Mouse (Mus musculus): ENCODE results near the gene Stim1. TPM values are rescaled to one million over a fixed set of nuclear protein-coding genes. Genes with fewer than 3 reads are reported as not detected.

The Stim1 gene
- polyA plus RNA-seq, 1 experiment from 2014 or later, result 11.0 TPM

DNA sequence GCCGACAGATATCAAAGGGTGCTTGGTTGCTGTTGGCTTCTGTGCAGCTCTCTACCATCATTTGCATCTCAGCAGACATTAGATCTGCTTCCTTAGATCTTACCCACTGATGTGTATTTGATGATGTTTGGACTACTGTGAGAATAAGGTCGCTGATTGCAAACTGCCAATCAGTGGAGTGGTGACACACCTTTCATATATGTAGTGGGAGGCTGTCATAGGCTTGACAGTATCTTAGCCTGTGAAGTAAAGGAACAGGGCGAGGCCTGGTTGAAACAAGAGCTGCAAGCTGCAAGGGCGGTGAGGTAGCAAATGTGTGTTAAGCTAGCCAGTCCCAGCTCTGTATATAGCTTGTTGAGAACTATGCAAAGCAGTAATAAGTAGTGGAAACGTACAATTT lies 54.5 kb downstream of the Stim1 start:
- Histone ChIP-seq H3K9me3 (ENCODE audit: control insufficient read depth, low read length) (no peaks in the 10 kb centered on the region), H3K4me2 (ENCODE audit: low read depth) (no peak overlapping the region), H3K4me3 (ENCODE audit: low read depth, low read length) (no peak overlapping the region), H3K36me3 (ENCODE audit: control insufficient read depth, insufficient read depth, low read length) (no peaks in the 10 kb centered on the region), H3K4me1 (ENCODE audit: control insufficient read depth, insufficient read depth, low read length) (no peaks in the 10 kb centered on the region), H3K27ac (ENCODE audit: low read depth, low read length) (no peak overlapping the region), H3K9ac (ENCODE audit: low read length) (no peak overlapping the region), H3K27me3 (ENCODE audit: control insufficient read depth, insufficient read depth, low read length) (no peaks in the 10 kb centered on the region)
- no peak for DNase-seq (ENCODE audit: low spot score)
- WGBS, result 82% methylated on average over 5 of the region's 5 CpGs
- no peak for ATAC-seq (ENCODE audit: insufficient read depth, low FRiP score, low TSS enrichment)

DNA sequence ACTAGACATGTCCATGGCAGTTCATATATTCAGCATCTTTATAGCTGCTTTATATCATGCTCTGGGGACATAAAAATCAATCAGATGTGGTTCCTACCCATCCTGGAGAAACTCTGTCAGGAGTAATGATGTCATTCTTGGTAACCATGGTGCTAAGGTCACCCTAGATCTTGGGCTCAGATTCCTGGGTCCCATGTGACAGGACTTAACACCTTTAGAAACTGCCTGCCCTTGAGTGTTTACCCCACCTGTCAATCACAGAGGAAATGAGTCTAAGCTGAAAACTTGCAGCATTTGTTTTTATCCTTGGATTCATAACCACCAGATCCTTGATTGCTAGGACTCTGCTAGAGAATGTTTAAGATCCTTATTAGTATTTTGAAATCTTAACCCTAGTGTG lies 58.7 kb downstream of the Stim1 start:
- H3K27me3 ChIP-seq (ENCODE audit: control insufficient read depth, insufficient read depth, low read length), result no peaks in the 10 kb centered on the region

DNA sequence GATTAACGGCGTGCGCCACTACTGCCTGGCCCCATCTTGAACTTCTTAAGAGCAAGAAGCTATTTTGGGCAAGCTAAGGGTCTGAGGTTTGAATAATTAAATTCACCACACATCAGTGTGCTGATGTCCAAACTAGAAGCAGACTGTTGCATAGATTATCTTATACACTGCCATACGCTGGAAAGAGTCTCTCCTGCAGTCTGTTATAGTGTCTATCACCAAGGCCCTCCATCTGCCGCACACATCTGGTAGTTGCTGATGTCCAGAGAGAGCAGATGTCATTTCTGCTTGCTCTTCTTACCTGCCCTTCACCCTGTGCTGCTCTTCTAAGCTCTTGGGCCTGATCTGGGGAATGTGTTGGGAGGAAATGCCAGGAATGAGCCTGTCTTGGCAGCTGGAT lies 62.7 kb downstream of the Stim1 start:
- DNase-seq (ENCODE audit: low spot score) (no peak), ATAC-seq (ENCODE audit: insufficient read depth, low FRiP score, low TSS enrichment) (no peak)
- H3K27ac ChIP-seq (ENCODE audit: low read depth, low read length), result no peak overlapping the region
- no peak overlapping the region for H3K9ac ChIP-seq (ENCODE audit: low read length)
- H3K4me3 ChIP-seq (ENCODE audit: low read depth, low read length), result no peak overlapping the region
- no peak overlapping the region for H3K4me2 ChIP-seq (ENCODE audit: low read depth)
- no peaks in the 10 kb centered on the region for H3K4me1 ChIP-seq (ENCODE audit: control insufficient read depth, insufficient read depth, low read length)
- WGBS, result 95% methylated on average over 5 of the region's 5 CpGs
- no peaks in the 10 kb centered on the region for H3K36me3 ChIP-seq (ENCODE audit: control insufficient read depth, insufficient read depth, low read length)
- H3K27me3 ChIP-seq (ENCODE audit: control insufficient read depth, insufficient read depth, low read length), result no peaks in the 10 kb centered on the region
- H3K9me3 ChIP-seq (ENCODE audit: control insufficient read depth, low read length), result no peaks in the 10 kb centered on the region

More for the DNA sequence above, 58.7 kb downstream of the Stim1 start:
- Histone ChIP-seq H3K36me3 (ENCODE audit: control insufficient read depth, insufficient read depth, low read length) (no peaks in the 10 kb centered on the region), H3K27ac (ENCODE audit: low read depth, low read length) (no peak overlapping the region), H3K4me1 (ENCODE audit: control insufficient read depth, insufficient read depth, low read length) (no peaks in the 10 kb centered on the region), H3K4me3 (ENCODE audit: low read depth, low read length) (no peak overlapping the region), H3K9ac (ENCODE audit: low read length) (no peak overlapping the region), H3K9me3 (ENCODE audit: control insufficient read depth, low read length) (no peaks in the 10 kb centered on the region), H3K4me2 (ENCODE audit: low read depth) (no peak overlapping the region)
- DNase-seq (ENCODE audit: low spot score) (no peak), ATAC-seq (ENCODE audit: insufficient read depth, low FRiP score, low TSS enrichment) (no peak)

DNA sequence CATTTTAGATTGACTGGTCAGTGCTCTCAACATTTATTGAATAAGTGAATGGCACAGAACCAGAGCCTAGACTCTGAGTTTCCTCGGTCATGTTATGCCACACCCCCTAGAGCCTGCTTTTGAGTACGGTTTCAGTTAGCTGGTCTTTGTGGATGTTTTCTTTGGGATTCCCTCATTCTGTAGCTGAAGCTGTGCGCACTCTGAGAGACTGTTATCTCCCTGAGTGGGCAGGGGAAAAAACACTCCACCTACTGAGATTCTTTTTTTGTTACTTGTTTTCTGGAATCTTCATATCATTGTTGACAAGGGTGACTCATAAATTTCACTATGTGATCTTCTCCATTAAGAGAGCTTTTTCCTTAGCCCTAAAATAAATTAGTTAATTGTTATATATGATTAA lies 63.9 kb downstream of the Stim1 start:
- Histone ChIP-seq H3K4me1 (ENCODE audit: control insufficient read depth, insufficient read depth, low read length) (no peaks in the 10 kb centered on the region), H3K27ac (ENCODE audit: low read depth, low read length) (no peak overlapping the region), H3K9me3 (ENCODE audit: control insufficient read depth, low read length) (no peaks in the 10 kb centered on the region), H3K4me3 (ENCODE audit: low read depth, low read length) (no peak overlapping the region), H3K4me2 (ENCODE audit: low read depth) (no peak overlapping the region), H3K36me3 (ENCODE audit: control insufficient read depth, insufficient read depth, low read length) (no peaks in the 10 kb centered on the region), H3K9ac (ENCODE audit: low read length) (no peak overlapping the region), H3K27me3 (ENCODE audit: control insufficient read depth, insufficient read depth, low read length) (no peaks in the 10 kb centered on the region)
- WGBS, result 75% methylated on average over 3 of the region's 3 CpGs
- ATAC-seq (ENCODE audit: insufficient read depth, low FRiP score, low TSS enrichment), result no peak
- DNase-seq (ENCODE audit: low spot score), result no peak

DNA sequence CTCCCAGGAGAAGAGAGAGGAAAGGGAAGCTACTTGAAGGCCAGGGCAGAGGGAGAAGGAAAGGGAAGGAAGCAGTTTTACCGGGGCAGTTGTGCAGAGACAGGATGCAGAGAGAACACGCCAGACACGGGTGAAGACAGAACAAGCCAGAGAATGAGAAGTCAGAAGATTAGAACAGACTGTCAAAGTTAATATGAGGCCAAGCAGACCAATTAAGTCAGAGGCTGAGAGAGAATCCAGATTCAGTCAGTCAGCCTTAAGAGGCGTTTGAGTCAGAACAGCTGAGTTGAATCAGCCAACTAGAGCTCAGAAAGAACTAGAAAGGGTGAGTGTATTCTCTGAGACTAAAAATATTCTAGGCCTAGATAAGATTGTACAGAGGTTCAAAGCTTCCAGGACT lies 66.1 kb downstream of the Stim1 start:
- Histone ChIP-seq H3K27ac (ENCODE audit: low read depth, low read length) (no peak overlapping the region), H3K4me1 (ENCODE audit: control insufficient read depth, insufficient read depth, low read length) (no peaks in the 10 kb centered on the region), H3K36me3 (ENCODE audit: control insufficient read depth, insufficient read depth, low read length) (no peaks in the 10 kb centered on the region), H3K27me3 (ENCODE audit: control insufficient read depth, insufficient read depth, low read length) (no peaks in the 10 kb centered on the region), H3K4me2 (ENCODE audit: low read depth) (no peak overlapping the region), H3K4me3 (ENCODE audit: low read depth, low read length) (no peak overlapping the region), H3K9ac (ENCODE audit: low read length) (no peak overlapping the region), H3K9me3 (ENCODE audit: control insufficient read depth, low read length) (no peaks in the 10 kb centered on the region)
- 77% methylated on average over 4 of the region's 4 CpGs for WGBS
- ATAC-seq (ENCODE audit: insufficient read depth, low FRiP score, low TSS enrichment), result no peak
- no peak for DNase-seq (ENCODE audit: low spot score)

DNA sequence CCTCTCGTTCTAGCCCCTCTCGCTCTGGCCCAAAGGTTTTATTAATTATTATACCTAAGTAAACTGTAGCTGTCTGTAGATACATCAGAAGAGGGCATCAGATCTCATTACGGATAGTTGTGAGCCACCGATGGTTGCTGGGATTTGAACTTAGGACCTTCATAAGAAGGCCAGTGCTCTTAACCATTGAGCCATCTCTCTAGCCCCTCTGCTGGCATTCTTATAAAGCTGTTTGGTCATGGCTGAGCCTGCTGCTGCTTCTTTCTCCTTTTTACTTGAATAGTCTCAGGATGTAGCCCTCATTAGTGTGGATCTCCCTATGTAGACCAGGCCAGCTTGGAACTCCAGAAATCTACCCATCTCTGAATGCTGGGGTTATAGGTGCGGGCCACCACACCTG lies 69.7 kb downstream of the Stim1 start:
- ATAC-seq (ENCODE audit: insufficient read depth, low FRiP score, low TSS enrichment) (no peak), DNase-seq (ENCODE audit: low spot score) (no peak)
- Histone ChIP-seq H3K9ac (ENCODE audit: low read length) (no peak overlapping the region), H3K4me2 (ENCODE audit: low read depth) (no peak overlapping the region), H3K27ac (ENCODE audit: low read depth, low read length) (no peak overlapping the region), H3K27me3 (ENCODE audit: control insufficient read depth, insufficient read depth, low read length) (no peaks in the 10 kb centered on the region), H3K9me3 (ENCODE audit: control insufficient read depth, low read length) (no peaks in the 10 kb centered on the region), H3K4me3 (ENCODE audit: low read depth, low read length) (no peak overlapping the region), H3K36me3 (ENCODE audit: control insufficient read depth, insufficient read depth, low read length) (no peaks in the 10 kb centered on the region), H3K4me1 (ENCODE audit: control insufficient read depth, insufficient read depth, low read length) (no peaks in the 10 kb centered on the region)
- WGBS, result 96% methylated on average over 5 of the region's 5 CpGs

DNA sequence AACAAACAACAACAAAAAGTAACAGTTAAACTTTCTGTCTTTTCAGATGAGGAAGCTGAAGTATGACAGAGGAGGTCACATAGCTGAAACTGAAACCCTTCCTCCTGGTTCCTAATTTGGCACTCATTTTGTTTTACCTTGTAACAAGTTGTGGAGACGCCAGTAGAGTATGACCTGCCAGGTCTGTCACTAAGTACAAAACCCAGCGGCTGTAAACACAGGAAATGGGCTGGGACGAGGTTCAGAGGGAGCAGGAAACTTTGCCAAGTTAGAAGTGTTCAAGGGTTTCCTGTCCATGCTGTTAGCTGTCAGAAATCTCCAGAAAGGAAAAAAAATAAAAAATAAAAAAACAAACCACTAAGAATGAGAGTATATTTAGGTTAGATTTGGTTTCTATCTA lies 70.3 kb downstream of the Stim1 start:
- WGBS, result 62% methylated on average over 3 of the region's 3 CpGs
- H3K9me3 ChIP-seq (ENCODE audit: control insufficient read depth, low read length), result no peaks in the 10 kb centered on the region
- no peaks in the 10 kb centered on the region for H3K27me3 ChIP-seq (ENCODE audit: control insufficient read depth, insufficient read depth, low read length)
- ATAC-seq (ENCODE audit: insufficient read depth, low FRiP score, low TSS enrichment) (no peak), DNase-seq (ENCODE audit: low spot score) (no peak)
- H3K4me2 ChIP-seq (ENCODE audit: low read depth), result no peak overlapping the region
- H3K36me3 ChIP-seq (ENCODE audit: control insufficient read depth, insufficient read depth, low read length), result no peaks in the 10 kb centered on the region
- no peak overlapping the region for H3K9ac ChIP-seq (ENCODE audit: low read length)
- no peak overlapping the region for H3K27ac ChIP-seq (ENCODE audit: low read depth, low read length)
- no peak overlapping the region for H3K4me3 ChIP-seq (ENCODE audit: low read depth, low read length)
- H3K4me1 ChIP-seq (ENCODE audit: control insufficient read depth, insufficient read depth, low read length), result no peaks in the 10 kb centered on the region

DNA sequence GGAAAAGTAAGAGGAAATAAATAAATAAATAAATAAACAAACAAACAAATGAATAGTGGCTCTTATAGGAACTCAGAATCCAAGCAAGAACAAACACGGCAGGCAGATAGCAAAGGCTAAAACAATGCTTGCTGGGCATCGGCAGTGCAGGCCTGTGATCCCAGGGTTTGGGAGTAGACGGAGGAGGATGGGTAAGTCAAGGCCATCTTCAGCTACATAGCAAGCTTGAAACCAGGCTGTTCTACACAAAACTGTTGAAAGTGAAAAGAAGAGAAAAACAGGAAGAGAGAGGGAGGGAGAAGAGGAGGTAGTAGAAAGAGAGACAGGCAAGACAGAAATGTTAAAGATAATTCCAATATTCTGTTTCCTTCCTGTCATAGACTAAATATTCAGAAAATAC lies 71.3 kb downstream of the Stim1 start:
- Histone ChIP-seq H3K4me2 (ENCODE audit: low read depth) (no peak overlapping the region), H3K27ac (ENCODE audit: low read depth, low read length) (no peak overlapping the region), H3K36me3 (ENCODE audit: control insufficient read depth, insufficient read depth, low read length) (no peaks in the 10 kb centered on the region), H3K27me3 (ENCODE audit: control insufficient read depth, insufficient read depth, low read length) (no peaks in the 10 kb centered on the region), H3K4me3 (ENCODE audit: low read depth, low read length) (no peak overlapping the region), H3K4me1 (ENCODE audit: control insufficient read depth, insufficient read depth, low read length) (no peaks in the 10 kb centered on the region), H3K9me3 (ENCODE audit: control insufficient read depth, low read length) (no peaks in the 10 kb centered on the region), H3K9ac (ENCODE audit: low read length) (no peak overlapping the region)
- 96% methylated on average over 3 of the region's 3 CpGs for WGBS
- DNase-seq (ENCODE audit: low spot score) (no peak), ATAC-seq (ENCODE audit: insufficient read depth, low FRiP score, low TSS enrichment) (no peak)

DNA sequence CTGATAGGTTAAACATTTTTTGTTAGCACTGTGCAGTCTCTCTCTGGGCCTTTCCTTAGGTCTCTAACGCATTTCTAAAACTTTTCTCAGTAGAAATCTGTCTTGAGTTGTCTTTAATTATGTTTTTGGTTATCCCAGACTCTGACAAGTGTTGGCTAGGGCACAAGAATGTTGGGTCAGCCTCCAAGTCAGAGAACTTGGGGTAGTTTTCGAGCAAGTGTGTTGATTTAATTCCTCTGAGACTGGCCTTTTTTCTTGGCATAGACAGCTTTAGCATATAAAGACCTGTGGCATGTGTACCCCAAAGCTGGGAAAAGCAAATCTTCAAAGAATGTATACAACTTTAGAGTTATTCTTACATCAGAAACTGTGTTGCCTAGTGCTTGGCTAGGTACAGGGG lies 78.3 kb downstream of the Stim1 start:
- no peak overlapping the region for H3K27ac ChIP-seq (ENCODE audit: low read depth, low read length)
- H3K4me2 ChIP-seq (ENCODE audit: low read depth), result no peak overlapping the region
- no peak overlapping the region for H3K4me3 ChIP-seq (ENCODE audit: low read depth, low read length)
- no peaks in the 10 kb centered on the region for H3K9me3 ChIP-seq (ENCODE audit: control insufficient read depth, low read length)
- DNase-seq (ENCODE audit: low spot score) (no peak), ATAC-seq (ENCODE audit: insufficient read depth, low FRiP score, low TSS enrichment) (no peak)
- 78% methylated on average over 2 of the region's 2 CpGs for WGBS
- no peaks in the 10 kb centered on the region for H3K4me1 ChIP-seq (ENCODE audit: control insufficient read depth, insufficient read depth, low read length)
- no peaks in the 10 kb centered on the region for H3K27me3 ChIP-seq (ENCODE audit: control insufficient read depth, insufficient read depth, low read length)
- H3K36me3 ChIP-seq (ENCODE audit: control insufficient read depth, insufficient read depth, low read length), result no peaks in the 10 kb centered on the region
- no peak overlapping the region for H3K9ac ChIP-seq (ENCODE audit: low read length)
